Mouse (Mus musculus) forebrain, embryonic 11.5 days (tissue): ENCODE measurements around the gene Atp5e. TPM values are rescaled to one million over a fixed set of nuclear protein-coding genes. Genes with fewer than 3 reads are reported as not detected.

Source experiments
- ATAC-seq: fragments of 200-750 bp; cut with Nextera tagmentation; replicated peaks from 2 replicates; pipeline ENCODE4 v1.8.0; 2017; ENCODE audit warnings: moderate TSS enrichment; ENCODE audit not compliant: low FRiP score
- DNase-seq: peaks from one replicate; pipeline ENCODE4 v3.0.0-alpha.2; 2017; ENCODE audit warnings: low spot score
- H3K27ac ChIP-seq: fragments of 300-500 bp; sonication (generic); 2 replicates; pipeline ENCODE4 v1.5.1; 2014; ENCODE audit warnings: low read depth, low read length
- H3K27me3 ChIP-seq: fragments of 300-500 bp; sonication (generic); 2 replicates; pipeline ENCODE4 v1.6.1; 2014; ENCODE audit warnings: mild to moderate bottlenecking, low read length, mixed read lengths; ENCODE audit not compliant: control insufficient read depth, insufficient read depth
- H3K36me3 ChIP-seq: fragments of 300-500 bp; sonication (generic); 2 replicates; pipeline ENCODE4 v1.6.1; 2014; ENCODE audit warnings: mild to moderate bottlenecking, low read length, moderate library complexity, mixed read lengths; ENCODE audit not compliant: control insufficient read depth, insufficient read depth
- H3K4me1 ChIP-seq: fragments of 300-500 bp; sonication (generic); replicated peaks from 2 replicates; pipeline ENCODE4 v1.6.1; 2014; ENCODE audit warnings: low read length, mixed read lengths; ENCODE audit not compliant: control insufficient read depth, insufficient read depth
- H3K4me2 ChIP-seq: fragments of 300-500 bp; sonication (generic); 2 replicates; pipeline ENCODE4 v1.6.1; 2014; ENCODE audit warnings: low read depth, mild to moderate bottlenecking, low read length, moderate library complexity, mixed read lengths; ENCODE audit not compliant: severe bottlenecking
- H3K4me3 ChIP-seq: fragments of 300-500 bp; sonication (generic); 2 replicates; pipeline ENCODE4 v1.5.1; 2014; ENCODE audit warnings: low read depth, low read length
- H3K9ac ChIP-seq: fragments of 300-500 bp; sonication (generic); 2 replicates; pipeline ENCODE4 v1.6.1; 2014; ENCODE audit warnings: low read length
- H3K9me3 ChIP-seq: fragments of 300-500 bp; sonication (generic); 2 replicates; pipeline ENCODE4 v1.6.1; 2016; ENCODE audit warnings: low read length, mixed read lengths; ENCODE audit not compliant: control insufficient read depth
- WGBS: fragments of 180-500 bp; shearing (Covaris S2); extraction: QIAGEN DNeasy Blood & Tissue Kit; methylation state at CpG from one replicate; pipeline ENCODE4 v1.1.7; 2014; 5-methylcytosine and 5-hydroxymethylcytosine counted together
- polyA plus RNA-seq: library from polyadenylated mRNA; unstranded; fragments of >200 nt; fragmentation: Nextera tagmentation; extraction: Ambion mirVana; gene quantifications from 2 replicates; pipeline ENCODE4 v1.2.1, GENCODE M21; 2014

Atp5e gene
- polyA plus RNA-seq, 1 experiment from 2014 or later, result 613 TPM

- ATAC-seq, result no peak
- H3K36me3 ChIP-seq, result peaks cover 8% of the 10 kb centered on the region; the same call in 1 of the 2 replicates
Measured at GRCm38 (mm10) chr2:174421107-174421506, 42.8 kb downstream of the Atp5e start.

GRCm38 (mm10) chr2:174415731-174416310 is 48.1 kb downstream of the Atp5e start, which contains the start of gene Nelfcd:
Gene Nelfcd, plus strand, starts transcription at chr2:174415804.
- no peak within 1 kb of the TSS for H3K27ac ChIP-seq
- under 1% methylated on average over 40 of the region's 40 CpGs for WGBS
- peak; percentile 97 for DNase-seq

More at GRCm38 (mm10) chr2:174421107-174421506, 42.8 kb downstream of the Atp5e start:
- Histone ChIP-seq H3K4me1 (peaks cover 6% of the 10 kb centered on the region; the same call in 1 of the 2 replicates), H3K4me2 (no peak overlapping the region), H3K9ac (no peak overlapping the region), H3K27ac (no peak overlapping the region), H3K9me3 (no peaks in the 10 kb centered on the region), H3K27me3 (no peaks in the 10 kb centered on the region), H3K4me3 (no peak overlapping the region)
- WGBS, result 93% methylated on average over 6 of the region's 6 CpGs
- DNase-seq, result no peak

GRCm38 (mm10) chr2:174415001-174415730 is 48.7 kb downstream of the Atp5e start:
- H3K9ac ChIP-seq, result no peak overlapping the region
- no peaks in the 10 kb centered on the region for H3K9me3 ChIP-seq
- peak; percentile 40 for DNase-seq
- H3K36me3 ChIP-seq, result no peaks in the 10 kb centered on the region
- peaks cover 6% of the 10 kb centered on the region; the same call in 1 of the 2 replicates for H3K4me1 ChIP-seq
- 60% methylated on average over 11 of the region's 18 CpGs for WGBS
- no peak for ATAC-seq
- H3K27ac ChIP-seq, result no peak overlapping the region
- peak overlapping the region; percentile 78 for H3K4me3 ChIP-seq
- H3K27me3 ChIP-seq, result no peaks in the 10 kb centered on the region
- H3K4me2 ChIP-seq, result no peak overlapping the region

More at GRCm38 (mm10) chr2:174415731-174416310, 48.1 kb downstream of the Atp5e start, which contains the start of gene Nelfcd:
- H3K9me3 ChIP-seq, result no peaks in the 10 kb centered on the region
- H3K9ac ChIP-seq, result peak within 1 kb of the TSS; percentile 93
- H3K4me3 ChIP-seq, result peak within 1 kb of the TSS; percentile 78
- H3K4me1 ChIP-seq, result peaks cover 6% of the 10 kb centered on the region; the same call in 1 of the 2 replicates
- no peaks in the 10 kb centered on the region for H3K36me3 ChIP-seq
- ATAC-seq, result peak; percentile 97
- H3K4me2 ChIP-seq, result peak within 1 kb of the TSS; percentile 78
- no peaks in the 10 kb centered on the region for H3K27me3 ChIP-seq

GRCm38 (mm10) chr2:174413127-174413526 is 50.8 kb downstream of the Atp5e start:
- DNase-seq, result no peak
- 85% methylated on average over 7 of the region's 7 CpGs for WGBS
- H3K27me3 ChIP-seq, result no peaks in the 10 kb centered on the region

More at GRCm38 (mm10) chr2:174413127-174413526, 50.8 kb downstream of the Atp5e start:
- Histone ChIP-seq H3K27ac (no peak overlapping the region), H3K4me3 (no peak overlapping the region), H3K9ac (no peak overlapping the region), H3K4me1 (peaks cover 6% of the 10 kb centered on the region; the same call in 1 of the 2 replicates), H3K9me3 (no peaks in the 10 kb centered on the region), H3K36me3 (no peaks in the 10 kb centered on the region), H3K4me2 (no peak overlapping the region)
- no peak for ATAC-seq

Other genes with a start within 250 kb of the Atp5e start
- gene Gnas, start 179.8 kb downstream of the Atp5e start, polyA plus RNA-seq, result 1,123 and 1,194 TPM in 2 replicates
- 6.5 and 7.3 TPM in 2 replicates for gene Gm20721, start 117.4 kb downstream of the Atp5e start, polyA plus RNA-seq
- gene Nelfcd, start 48.3 kb downstream of the Atp5e start, polyA plus RNA-seq, result 178 and 192 TPM in 2 replicates
- gene Ctsz, start 25.1 kb downstream of the Atp5e start, polyA plus RNA-seq, result 78.7 and 92.9 TPM in 2 replicates
- gene Tubb1, start 13.4 kb downstream of the Atp5e start, polyA plus RNA-seq, result 4.9 and 6.3 TPM in 2 replicates
- 127 and 132 TPM in 2 replicates for gene Prelid3b, start 9.0 kb upstream of the Atp5e start, polyA plus RNA-seq
- not detected in 2 replicates for gene Zfp831, start 179.4 kb upstream of the Atp5e start, polyA plus RNA-seq